Mouse (Mus musculus) limb, embryonic 14.5 days (tissue): ENCODE data around the gene Haus5. TPM values are rescaled to one million over a fixed set of nuclear protein-coding genes. Genes with fewer than 3 reads are reported as not detected.
A peak's percentile ranks its signal among the peaks of the same experiment; 100 is the strongest.

Experiments used
- ATAC-seq: fragments of 200-750 bp; cut with Nextera tagmentation; 2 replicates; pipeline ENCODE4 v1.8.0; 2017; ENCODE audit warnings: low read depth, moderate number of reproducible peaks, moderate TSS enrichment; ENCODE audit not compliant: low FRiP score
- DNase-seq: peaks from one replicate; pipeline ENCODE4 v3.0.0-alpha.2; 2015; ENCODE audit warnings: low spot score
- H3K27ac ChIP-seq: fragments of 300-500 bp; sonication (generic); replicated peaks from 2 replicates; pipeline ENCODE4 v1.5.1; 2014; ENCODE audit warnings: low read depth, mild to moderate bottlenecking, low read length, moderate library complexity, mixed read lengths
- H3K27me3 ChIP-seq: fragments of 300-500 bp; sonication (generic); 2 replicates; pipeline ENCODE4 v1.6.1; 2014; ENCODE audit warnings: low read length, mixed read lengths; ENCODE audit not compliant: control insufficient read depth, insufficient read depth
- H3K36me3 ChIP-seq: fragments of 300-500 bp; sonication (generic); 2 replicates; pipeline ENCODE4 v1.6.1; 2014; ENCODE audit warnings: mild to moderate bottlenecking, low read length, moderate library complexity, mixed read lengths; ENCODE audit not compliant: control insufficient read depth, insufficient read depth
- H3K4me1 ChIP-seq: fragments of 300-500 bp; sonication (generic); 2 replicates; pipeline ENCODE4 v1.6.1; 2014; ENCODE audit warnings: antibody characterized with exemption, low read length, mixed read lengths; ENCODE audit not compliant: control insufficient read depth, insufficient read depth
- H3K4me2 ChIP-seq: fragments of 300-500 bp; sonication (generic); replicated peaks from 2 replicates; pipeline ENCODE4 v1.6.1; 2014; ENCODE audit warnings: low read depth, mild to moderate bottlenecking, low read length, moderate library complexity; ENCODE audit not compliant: severe bottlenecking
- H3K4me3 ChIP-seq: fragments of 300-500 bp; sonication (generic); replicated peaks from 2 replicates; pipeline ENCODE4 v1.5.1; 2014; ENCODE audit warnings: low read length
- H3K9ac ChIP-seq: fragments of 300-500 bp; sonication (generic); 2 replicates; pipeline ENCODE4 v1.6.1; 2014; ENCODE audit warnings: mild to moderate bottlenecking, low read depth, low read length, moderate library complexity; ENCODE audit not compliant: severe bottlenecking
- H3K9me3 ChIP-seq: fragments of 300-500 bp; sonication (generic); 2 replicates; pipeline ENCODE4 v1.6.1; 2016; ENCODE audit warnings: low read length; ENCODE audit not compliant: control insufficient read depth
- POLR2A ChIP-seq: fragments of 200-500 bp; IDR thresholded peaks from 2 replicates; pipeline ENCODE4 v1.8.0; 2012; ENCODE audit warnings: inconsistent platforms, mild to moderate bottlenecking, moderate library complexity, borderline replicate concordance; ENCODE audit not compliant: insufficient read depth, insufficient read length; ENCODE audit errors: extremely low read depth
- WGBS: fragments of 180-500 bp; shearing (Covaris S2); extraction: QIAGEN DNeasy Blood & Tissue Kit; methylation state at CpG from one replicate; pipeline ENCODE4 v1.1.7; 2014; 5-methylcytosine and 5-hydroxymethylcytosine counted together
- polyA plus RNA-seq, 2 experiments: library from polyadenylated mRNA; depleted of rRNA in 1 of 2; stranded (reverse) in 1 of 2; unstranded in 1 of 2; fragments of >200 nt; fragmentation: Nextera tagmentation in 1 of 2; extraction: Ambion mirVana in 1 of 2; gene quantifications; 2 replicates each; pipeline versions ENCODE4 v1.2.1 to v1.2.3; 2012 to 2014

The Haus5 gene
- polyA plus RNA-seq, 2 experiments, result 35.0 to 45.0 TPM

DNA sequence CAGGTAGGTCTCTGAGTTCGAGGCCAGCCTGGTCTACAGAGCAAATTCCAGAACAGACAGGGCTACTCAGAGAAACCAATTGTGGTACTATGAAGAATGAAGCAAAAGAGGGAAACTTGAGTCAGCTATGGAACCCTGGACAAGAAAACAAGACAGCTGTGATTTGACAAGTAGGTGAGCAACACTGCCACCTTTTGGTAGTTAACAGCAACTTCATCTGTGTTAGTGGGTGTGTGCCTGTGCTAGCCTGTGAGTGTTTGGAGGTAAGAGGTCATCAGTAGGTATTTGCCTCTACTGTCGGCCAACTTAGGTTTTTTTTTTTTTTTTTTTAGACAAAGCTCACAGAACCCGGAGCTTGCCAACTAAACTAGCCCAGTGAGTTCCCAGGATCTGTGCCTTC lies 4.4 kb upstream of the Haus5 start:
- no peaks in the 10 kb centered on the region for H3K4me1 ChIP-seq
- WGBS, result 46% methylated on average over 3 of the region's 3 CpGs
- DNase-seq, result no peak

DNA sequence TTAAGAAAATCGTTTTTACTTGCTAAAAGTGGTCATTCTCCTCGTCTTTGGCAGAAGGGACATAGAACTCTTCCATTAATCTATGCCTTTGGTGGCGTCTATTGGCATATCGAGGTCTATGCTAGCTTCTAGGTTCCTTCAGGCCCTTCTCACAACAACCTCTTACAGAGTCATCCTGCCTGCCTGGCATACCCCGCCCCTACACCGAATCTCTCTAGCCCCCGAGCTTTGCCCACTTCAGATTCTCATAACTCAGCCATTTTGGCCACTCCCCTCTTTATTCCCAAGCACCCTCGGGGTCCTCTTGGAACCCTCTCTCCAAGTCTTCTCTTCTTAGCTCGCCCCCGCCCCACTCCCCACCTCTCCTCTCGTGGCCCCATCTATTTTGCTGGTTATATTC lies 527 bp upstream of the Haus5 start:
- TF ChIP-seq POLR2A, result no peak
- no peak for ATAC-seq
- Histone ChIP-seq H3K9me3 (no peaks in the 10 kb centered on the region), H3K27me3 (no peaks in the 10 kb centered on the region), H3K4me2 (peak overlapping the region; percentile 89), H3K9ac (peak overlapping the region; percentile 67), H3K4me1 (no peaks in the 10 kb centered on the region), H3K27ac (no peak overlapping the region; the same call in 1 of the 2 replicates), H3K4me3 (peak overlapping the region; percentile 63), H3K36me3 (peaks cover 15% of the 10 kb centered on the region)
- WGBS, result 5% methylated on average over 11 of the region's 11 CpGs
- DNase-seq, result no peak

More for the DNA sequence above, 4.4 kb upstream of the Haus5 start:
- H3K27ac ChIP-seq, result no peak overlapping the region
- no peak overlapping the region for H3K4me2 ChIP-seq
- H3K9ac ChIP-seq, result no peak overlapping the region
- no peak overlapping the region for H3K4me3 ChIP-seq
- ATAC-seq, result no peak
- no peaks in the 10 kb centered on the region for H3K27me3 ChIP-seq
- H3K36me3 ChIP-seq, result no peaks in the 10 kb centered on the region
- no peak for TF ChIP-seq POLR2A
- no peaks in the 10 kb centered on the region for H3K9me3 ChIP-seq

DNA sequence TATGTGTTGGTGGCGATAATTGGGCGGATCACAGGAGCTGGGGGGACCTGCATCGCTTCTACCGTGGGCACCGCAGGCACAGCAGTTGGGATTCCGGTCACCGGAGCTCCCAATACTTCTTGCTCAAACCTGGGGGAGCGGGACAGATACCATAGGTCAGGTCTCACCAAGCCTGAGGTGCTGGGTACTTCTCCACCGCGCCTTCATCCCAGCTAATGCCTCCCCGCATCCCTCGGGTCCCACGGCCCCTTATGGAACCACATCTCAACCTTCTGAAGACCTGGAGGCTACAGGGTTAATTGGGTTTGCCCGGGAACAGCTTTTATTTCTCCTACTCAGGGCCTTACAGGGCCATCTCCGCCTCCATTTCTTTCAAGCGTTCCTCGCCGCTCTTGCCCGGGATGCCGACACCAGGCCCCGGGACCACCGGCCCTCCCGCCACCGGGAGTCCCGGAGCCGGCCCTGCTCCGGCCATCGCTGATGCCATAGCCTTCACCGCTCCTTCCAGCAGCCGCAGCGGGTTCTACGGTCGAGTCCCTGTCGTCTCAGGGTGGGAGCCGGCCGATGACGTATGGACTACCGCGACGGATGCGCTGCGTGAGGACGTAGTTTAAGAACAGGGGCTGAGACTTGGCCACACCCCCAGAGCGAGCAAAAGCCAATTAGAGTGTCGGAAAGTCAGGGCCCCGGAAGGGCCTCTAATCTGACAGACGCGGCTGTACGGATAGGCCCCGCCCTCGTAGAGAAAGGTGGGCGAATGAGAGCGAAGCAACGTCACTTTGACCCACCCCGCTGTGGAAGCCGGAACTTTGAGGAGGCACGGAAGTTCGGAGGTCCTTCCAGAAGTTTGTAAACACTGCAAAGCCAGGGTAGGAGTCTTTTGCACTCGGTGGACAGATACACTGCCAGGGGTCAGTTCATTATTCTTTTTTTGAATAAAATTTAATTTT lies 14.9 kb downstream of the Haus5 start, which contains the start of gene Rbm42:
Gene Rbm42 (minus strand): TSS at position 727 of the 950 bp plus-strand sequence.
- peak; percentile 51; the same call in 1 of the 2 replicates for TF ChIP-seq POLR2A
- H3K36me3 ChIP-seq, result peaks cover 45% of the 10 kb centered on the region

DNA sequence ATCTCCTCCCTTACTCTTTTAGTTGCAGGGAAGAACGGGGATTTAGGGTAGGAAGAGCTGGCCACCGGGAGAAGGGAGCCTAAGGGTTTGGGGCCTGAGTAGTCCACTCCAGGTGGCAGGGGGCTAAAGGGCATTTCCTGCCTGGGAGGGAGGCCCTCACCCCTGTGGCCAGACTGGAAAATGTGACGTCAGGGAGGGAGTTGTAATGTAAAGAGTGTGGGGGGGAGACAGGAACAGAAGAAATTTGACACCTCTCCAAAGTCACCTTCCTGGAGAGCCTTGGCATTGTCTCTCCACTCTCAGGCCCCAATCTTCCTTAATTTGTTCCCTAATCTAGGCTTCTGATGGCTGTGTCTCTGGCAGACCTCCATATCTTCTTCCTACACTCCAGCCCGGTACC lies 25.7 kb downstream of the Haus5 start:
- DNase-seq, result no peak
- Histone ChIP-seq H3K4me1 (no peaks in the 10 kb centered on the region), H3K36me3 (peaks cover 40% of the 10 kb centered on the region), H3K27me3 (peaks cover 25% of the 10 kb centered on the region), H3K9ac (no peak overlapping the region), H3K9me3 (no peaks in the 10 kb centered on the region), H3K27ac (no peak overlapping the region), H3K4me3 (no peak overlapping the region), H3K4me2 (no peak overlapping the region)
- WGBS, result 17% methylated on average over 4 of the region's 4 CpGs
- no peak for ATAC-seq
- no peak for TF ChIP-seq POLR2A

More for the DNA sequence above, 14.9 kb downstream of the Haus5 start, which contains the start of gene Rbm42:
- Histone ChIP-seq H3K27me3 (no peaks in the 10 kb centered on the region), H3K9ac (peak within 1 kb of the TSS; percentile 91), H3K4me2 (peak within 1 kb of the TSS; percentile 92), H3K27ac (peak within 1 kb of the TSS; percentile 15; the same call in 1 of the 2 replicates), H3K4me1 (peaks cover 8% of the 10 kb centered on the region; the same call in 1 of the 2 replicates), H3K9me3 (no peaks in the 10 kb centered on the region), H3K4me3 (peak within 1 kb of the TSS; percentile 88)
- ATAC-seq, result peak; percentile 99
- peak; percentile 99 for DNase-seq
- 2% methylated on average over 59 of the region's 59 CpGs for WGBS

DNA sequence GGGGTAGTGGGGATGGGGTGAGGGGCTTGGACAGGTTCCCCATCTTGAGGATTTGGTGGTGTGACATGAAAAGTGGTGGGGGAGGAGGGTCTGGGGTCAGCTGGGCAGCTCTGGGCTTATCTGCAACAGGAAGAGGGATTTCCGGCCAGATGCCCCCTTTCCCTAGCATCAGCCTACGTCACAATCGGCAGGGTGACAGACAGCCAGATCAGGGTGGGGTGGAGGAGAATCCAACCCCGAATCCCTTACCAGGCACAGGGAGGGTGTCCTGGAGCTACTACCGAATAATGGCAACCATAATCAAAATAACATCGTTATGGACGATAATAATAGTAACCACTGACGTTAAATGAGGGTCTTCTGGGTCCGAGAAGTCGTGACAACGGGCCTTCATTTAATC lies 28.4 kb downstream of the Haus5 start:
- H3K36me3 ChIP-seq, result peaks cover 13% of the 10 kb centered on the region
- peaks cover 6% of the 10 kb centered on the region; the same call in 1 of the 2 replicates for H3K4me1 ChIP-seq
- H3K27me3 ChIP-seq, result peaks cover 43% of the 10 kb centered on the region
- no peak overlapping the region for H3K27ac ChIP-seq
- H3K4me3 ChIP-seq, result no peak overlapping the region
- no peak for DNase-seq
- no peak overlapping the region for H3K4me2 ChIP-seq
- TF ChIP-seq POLR2A, result no peak
- WGBS, result 21% methylated on average over 11 of the region's 11 CpGs
- no peak for ATAC-seq
- no peak overlapping the region for H3K9ac ChIP-seq
- H3K9me3 ChIP-seq, result no peaks in the 10 kb centered on the region
